Mouse (Mus musculus) ES-E14 (cell line): Measurements from ENCODE around the gene Znrd1. TPM values are rescaled to one million over a fixed set of nuclear protein-coding genes. Genes with fewer than 3 reads are reported as not detected.

ENCODE experiments used
- DNase-seq: peaks from one replicate; pipeline ENCODE4 v3.0.0-alpha.2; 2013; ENCODE audit warnings: low read depth, low spot score
- H3K27ac ChIP-seq: 2 replicates; pipeline ENCODE4 v1.5.1; 2012; ENCODE audit warnings: low read depth, mild to moderate bottlenecking, low read length, moderate library complexity, mixed read lengths; ENCODE audit not compliant: poor library complexity, insufficient read depth, severe bottlenecking
- H3K36me3 ChIP-seq: 2 replicates; pipeline ENCODE4 v1.6.1; 2012; ENCODE audit warnings: mild to moderate bottlenecking, low read length, moderate library complexity, mixed read lengths; ENCODE audit not compliant: control insufficient read depth, poor library complexity, insufficient read depth, severe bottlenecking
- H3K4me1 ChIP-seq, 2 experiments: fragments of 150-350 bp in 1 of 2; sonication (generic) in 1 of 2; 2 replicates each; pipeline ENCODE4 v1.6.1; 2012; ENCODE audit warnings: low read length in 2 of 2, mild to moderate bottlenecking in 1 of 2, mixed read lengths in 1 of 2; ENCODE audit not compliant: control insufficient read depth in 2 of 2, insufficient read depth in 2 of 2, poor library complexity in 1 of 2
- H3K4me3 ChIP-seq, 2 experiments: fragments of 150-350 bp in 1 of 2; sonication (generic) in 1 of 2; 2 replicates each; pipeline ENCODE4 v1.5.1; 2012; ENCODE audit warnings: low read length in 2 of 2, low read depth in 1 of 2, mild to moderate bottlenecking in 1 of 2, mixed read lengths in 1 of 2; ENCODE audit not compliant: insufficient read depth in 1 of 2, poor library complexity in 1 of 2, severe bottlenecking in 1 of 2
- H3K9ac ChIP-seq: 2 replicates; pipeline ENCODE4 v1.6.1; 2012; ENCODE audit warnings: low read depth, mild to moderate bottlenecking, low read length, mixed read lengths; ENCODE audit not compliant: poor library complexity, insufficient read depth, severe bottlenecking
- H3K9me3 ChIP-seq: fragments of 150-350 bp; sonication (generic); 2 replicates; pipeline ENCODE4 v1.6.1; 2012; ENCODE audit warnings: low read depth, mild to moderate bottlenecking, low read length; ENCODE audit not compliant: control insufficient read depth, insufficient read depth
- CHD2 ChIP-seq: IDR thresholded peaks from 2 replicates; pipeline ENCODE4 v1.6.1; 2014; ENCODE audit warnings: mild to moderate bottlenecking, low read depth, low read length, inconsistent platforms
- HCFC1 ChIP-seq: IDR thresholded peaks from 2 replicates; pipeline ENCODE4 v1.6.1; 2012; ENCODE audit warnings: low read length, inconsistent platforms, borderline replicate concordance; ENCODE audit not compliant: insufficient read depth
- MAFK ChIP-seq: IDR thresholded peaks from 2 replicates; pipeline ENCODE4 v1.6.1; 2014; ENCODE audit warnings: mild to moderate bottlenecking, low read depth, low read length, inconsistent platforms; ENCODE audit not compliant: insufficient read depth
- ZC3H11A ChIP-seq: IDR thresholded peaks from 2 replicates; pipeline ENCODE4 v1.6.1; 2012; ENCODE audit warnings: low read depth, mild to moderate bottlenecking, inconsistent platforms, low read length, borderline replicate concordance
- ZNF384 ChIP-seq: IDR thresholded peaks from 2 replicates; pipeline ENCODE4 v1.6.1; 2012; ENCODE audit warnings: low read depth, low read length, inconsistent platforms
- in situ Hi-C, 2 experiments: fragments of 600-800 bp; cut with MboI; formaldehyde crosslinking; loops; one replicate each; pipeline ENCODE4 v1.15.1; 2025; ENCODE audit warnings: low sequenced_read_pairs in 2 of 2, inconsistent platforms in 1 of 2; ENCODE audit not compliant: unreplicated experiment in 2 of 2
- total RNA-seq: library from RNA; depleted of rRNA; stranded (reverse); fragments of 300-350 nt; gene quantifications from 2 replicates; pipeline ENCODE4 v1.2.3, GENCODE M21; 2012

Znrd1 gene
- total RNA-seq, 1 experiment: 81.0 TPM

DNA sequence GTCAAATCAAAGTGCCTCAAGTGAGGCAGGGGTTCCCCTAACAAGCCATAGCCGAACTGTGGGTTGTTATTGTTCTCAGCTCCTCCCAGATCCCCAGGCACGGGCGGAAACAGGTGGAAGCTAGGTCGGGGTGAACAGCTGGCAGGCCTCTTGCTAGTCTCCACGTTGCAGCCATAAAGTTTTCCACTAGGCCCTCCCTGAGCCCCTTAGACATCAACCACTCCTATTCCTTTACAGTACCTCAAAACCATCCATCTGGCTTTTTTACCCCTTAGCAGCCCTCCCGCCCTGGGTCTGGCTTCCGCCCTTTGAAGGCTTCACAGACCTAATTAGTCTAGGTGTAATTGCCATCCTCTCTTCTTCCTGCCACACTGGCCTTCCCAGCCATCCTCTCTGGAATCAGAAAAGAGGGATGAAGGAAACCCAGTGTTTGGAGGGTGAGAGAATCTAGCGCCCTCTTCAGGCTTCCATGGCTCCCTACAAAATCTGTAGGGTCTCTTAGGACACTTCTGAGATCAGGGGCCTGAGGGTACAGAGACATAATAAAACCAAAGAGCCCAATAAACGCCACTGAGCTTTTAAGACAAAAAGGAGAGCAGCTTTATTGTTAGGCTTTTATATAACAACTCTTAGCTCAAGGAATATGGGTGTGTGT is 14.1 kb downstream of the Znrd1 start:
- peak overlapping the region in 1 of 2 experiments; percentile 62; a peak in 1 of 4 replicates for H3K4me3 ChIP-seq
- peaks cover 0 to 22% of the 10 kb centered on the region in 2 experiments; a peak in 2 of 4 replicates for H3K4me1 ChIP-seq
- in situ Hi-C loops: no loop called here
- TF ChIP-seq CHD2 (no peak), ZNF384 (no peak), MAFK (no peak), ZC3H11A (no peak), HCFC1 (no peak)
- no peak for DNase-seq
- no peaks in the 10 kb centered on the region for H3K9me3 ChIP-seq
- H3K36me3 ChIP-seq: peaks cover 6% of the 10 kb centered on the region
- no peak overlapping the region for H3K27ac ChIP-seq
- no peak overlapping the region for H3K9ac ChIP-seq

- no peak for DNase-seq
- TF ChIP-seq CHD2 (no peak), HCFC1 (no peak), ZC3H11A (no peak), ZNF384 (no peak)
- H3K4me1 ChIP-seq: peaks cover 0 to 22% of the 10 kb centered on the region in 2 experiments; a peak in 2 of 4 replicates
- no peaks in the 10 kb centered on the region for H3K9me3 ChIP-seq
- in situ Hi-C loops: no loop called here
- peak overlapping the region; percentile 43 to 62 for H3K4me3 ChIP-seq
- peak overlapping the region; percentile 44; the same call in 1 of the 2 replicates for H3K9ac ChIP-seq
- H3K36me3 ChIP-seq: peaks cover under 1% of the 10 kb centered on the region
- H3K27ac ChIP-seq: no peak overlapping the region
Observed at GRCm38 (mm10) chr17:36943691-36944090, 14.7 kb downstream of the Znrd1 start.

GRCm38 (mm10) chr17:36942791-36943471 is 15.4 kb downstream of the Znrd1 start, which contains the start of gene Rnf39:
TSS of gene Rnf39 (plus strand) at chr17:36942918.
- in situ Hi-C loops: no loop called here
- no peak within 1 kb of the TSS for H3K27ac ChIP-seq
- TF ChIP-seq CHD2 (no peak), HCFC1 (no peak), ZNF384 (no peak), MAFK (no peak), ZC3H11A (no peak)

GRCm38 (mm10) chr17:36942391-36942790 is 16.0 kb downstream of the Znrd1 start:
- Histone ChIP-seq H3K4me1 (peaks cover 0 to 22% of the 10 kb centered on the region in 2 experiments; a peak in 2 of 4 replicates), H3K4me3 (peak overlapping the region; percentile 43 to 62; a peak in 2 of 4 replicates), H3K27ac (no peak overlapping the region), H3K36me3 (no peaks in the 10 kb centered on the region; the same call in 1 of the 2 replicates), H3K9ac (0 out of 2 replicates have a peak overlapping the region, but pooled peaks have one; percentile 64), H3K9me3 (no peaks in the 10 kb centered on the region)
- DNase-seq: no peak
- TF ChIP-seq ZNF384 (no peak), ZC3H11A (no peak), HCFC1 (no peak), MAFK (no peak), CHD2 (no peak)
- in situ Hi-C loops: no loop called here

More at GRCm38 (mm10) chr17:36942791-36943471, 15.4 kb downstream of the Znrd1 start, which contains the start of gene Rnf39:
- no peaks in the 10 kb centered on the region for H3K9me3 ChIP-seq
- H3K4me1 ChIP-seq: peaks cover 0 to 22% of the 10 kb centered on the region in 2 experiments; a peak in 2 of 4 replicates
- H3K9ac ChIP-seq: peak within 1 kb of the TSS; percentile 64
- peak within 1 kb of the TSS; percentile 43 to 62 for H3K4me3 ChIP-seq
- no peak for DNase-seq
- H3K36me3 ChIP-seq: no peaks in the 10 kb centered on the region; the same call in 1 of the 2 replicates
